Mouse (Mus musculus) cerebellum, adult 2 months (tissue): ENCODE measurements around the gene Tmem104.

Source experiments
- CTCF ChIP-seq: fragments of 200-500 bp; IDR thresholded peaks from 2 replicates; pipeline ENCODE4 v1.5.1; 2011; ENCODE audit warnings: low read depth, mild to moderate bottlenecking, control low read depth, low read length, moderate library complexity, borderline replicate concordance; ENCODE audit not compliant: insufficient read depth
- POLR2A ChIP-seq: fragments of 200-500 bp; IDR thresholded peaks from 2 replicates; pipeline ENCODE4 v1.6.1; 2011; ENCODE audit warnings: low read length, control low read depth, borderline replicate concordance; ENCODE audit not compliant: insufficient read depth

DNA sequence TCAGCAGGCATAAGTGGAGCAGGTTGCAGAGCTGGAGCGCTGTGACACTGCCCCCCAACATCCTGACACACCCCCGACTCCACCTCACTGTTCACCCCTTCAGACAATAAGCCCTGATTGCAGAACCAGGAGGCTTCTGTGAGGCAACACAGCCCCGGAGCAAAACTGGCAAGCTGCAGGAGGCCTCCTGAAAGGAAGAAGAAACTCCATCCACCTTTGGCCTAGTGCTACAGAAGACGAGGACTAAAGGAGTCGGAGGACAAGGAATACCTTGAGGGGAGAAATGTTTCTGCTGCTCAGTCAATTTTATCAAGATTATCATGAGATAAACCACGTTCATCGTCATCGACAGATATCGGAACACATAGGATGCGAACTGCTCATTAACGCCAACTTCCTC is 108.7 kb downstream of the Tmem104 start:
- TF ChIP-seq POLR2A (no peak), CTCF (no peak)
